Mouse (Mus musculus) CH12.LX (cell line): ENCODE measurements around the gene Opn4.

Experiments
- CTCF ChIP-seq, 2 experiments: IDR thresholded peaks in 1 of 2; conservative IDR thresholded peaks in 1 of 2; 2 replicates each; pipeline ENCODE4 v1.5.1; 2011 to 2012; ENCODE audit warnings: low read depth in 2 of 2, low read length in 2 of 2, improper control_type of control experiment in 1 of 2, inconsistent platforms in 1 of 2, mild to moderate bottlenecking in 1 of 2, moderate library complexity in 1 of 2
- E2F4 ChIP-seq: IDR thresholded peaks from 2 replicates; pipeline ENCODE4 v1.6.1; 2011; ENCODE audit warnings: low read depth, low read length, improper control_type of control experiment; ENCODE audit not compliant: insufficient replicate concordance
- ETS1 ChIP-seq: conservative IDR thresholded peaks from 2 replicates; pipeline ENCODE4 v1.6.1; 2012; ENCODE audit warnings: low read depth, mild to moderate bottlenecking, inconsistent platforms, low read length, improper control_type of control experiment, moderate library complexity
- GABPA ChIP-seq: IDR thresholded peaks from 2 replicates; pipeline ENCODE4 v1.6.1; 2012; ENCODE audit warnings: low read depth, low read length, improper control_type of control experiment, inconsistent platforms; ENCODE audit not compliant: insufficient replicate concordance
- HCFC1 ChIP-seq: IDR thresholded peaks from 2 replicates; pipeline ENCODE4 v1.6.1; 2012; ENCODE audit warnings: low read depth, mild to moderate bottlenecking, inconsistent platforms, low read length, improper control_type of control experiment
- MAZ ChIP-seq: IDR thresholded peaks from 2 replicates; pipeline ENCODE4 v1.6.1; 2012; ENCODE audit warnings: low read depth, mild to moderate bottlenecking, inconsistent platforms, low read length, improper control_type of control experiment, moderate library complexity
- MYC ChIP-seq: IDR thresholded peaks from 2 replicates; pipeline ENCODE4 v1.6.1; 2011; ENCODE audit warnings: low read depth, mild to moderate bottlenecking, improper control_type of control experiment, low read length
- NRF1 ChIP-seq: IDR thresholded peaks from 2 replicates; pipeline ENCODE4 v1.6.1; 2014; ENCODE audit warnings: low read depth, mild to moderate bottlenecking, inconsistent platforms, low read length, improper control_type of control experiment, moderate library complexity
- POLR2A ChIP-seq: IDR thresholded peaks from 2 replicates; pipeline ENCODE4 v1.6.1; 2011; ENCODE audit warnings: low read depth, mild to moderate bottlenecking, improper control_type of control experiment, low read length
- RAD21 ChIP-seq: IDR thresholded peaks from 2 replicates; pipeline ENCODE4 v1.6.1; 2011; ENCODE audit warnings: low read depth, mild to moderate bottlenecking, low read length, improper control_type of control experiment, moderate library complexity
- UBTF ChIP-seq: IDR thresholded peaks from 2 replicates; pipeline ENCODE4 v1.6.1; 2012; ENCODE audit warnings: low read depth, mild to moderate bottlenecking, inconsistent platforms, low read length, improper control_type of control experiment, moderate library complexity
- ZC3H11A ChIP-seq: IDR thresholded peaks from 2 replicates; pipeline ENCODE4 v1.6.1; 2012; ENCODE audit warnings: low read depth, mild to moderate bottlenecking, inconsistent platforms, low read length, improper control_type of control experiment
- ZMIZ1 ChIP-seq: IDR thresholded peaks from 2 replicates; pipeline ENCODE4 v1.6.1; 2012; ENCODE audit warnings: low read depth, mild to moderate bottlenecking, inconsistent platforms, low read length, improper control_type of control experiment
- ZNF384 ChIP-seq: IDR thresholded peaks from 2 replicates; pipeline ENCODE4 v1.6.1; 2012; ENCODE audit warnings: low read depth, low read length, improper control_type of control experiment, inconsistent platforms

DNA sequence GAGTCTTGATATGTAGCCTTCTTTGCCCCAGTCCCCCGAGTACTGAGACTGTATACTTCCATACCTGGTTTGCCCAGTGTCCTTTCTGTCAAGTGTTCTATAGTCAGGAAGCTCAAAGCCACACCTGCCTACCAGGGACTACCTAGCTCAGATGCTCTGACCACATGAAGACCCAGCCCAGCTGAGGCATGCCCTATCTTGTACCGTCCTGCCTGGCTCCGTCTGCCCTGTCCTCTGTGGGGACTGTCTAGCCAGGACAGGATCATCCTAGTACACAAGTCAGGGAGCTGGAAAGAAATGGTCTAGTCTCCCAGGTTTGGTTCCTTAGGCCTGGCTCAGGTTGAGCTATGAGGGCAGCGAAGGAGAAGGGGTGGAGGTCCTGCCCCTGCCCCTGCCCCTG lies 31.3 kb downstream of the Opn4 start:
- TF ChIP-seq MAZ (no peak), CTCF (conservative IDR thresholded peaks at IDR 0.05 in 1 of 2, IDR thresholded peaks at IDR 0.05 in 1 of 2; ENCODE audit: low read depth in 2 of 2, low read length in 2 of 2) (no peak), E2F4 (no peak), POLR2A (no peak), MYC (no peak), ETS1 (no peak), HCFC1 (no peak), NRF1 (no peak), ZC3H11A (no peak), UBTF (no peak), ZMIZ1 (no peak), GABPA (no peak), ZNF384 (no peak), RAD21 (no peak)
